In genomic region chr9:22047329-22047728, GRCm38 (mm10) we compare ENCODE assay signal across 20 mouse cellular contexts. TPM values are rescaled to one million over a fixed set of nuclear protein-coding genes. Genes with fewer than 3 reads are reported as not detected.
DNase-seq lines count a peak whose midpoint lies in the region; ATAC-seq and TF ChIP-seq lines count a peak whose summit lies in the region.
"Had no signal": no experiment of that assay in that cellular context is flagged by ENCODE, and none has a peak within 500 bp of the region (broad histone marks: within the 10 kb centered on the region; RNA-seq: fewer than 3 reads in every experiment).

No protein-coding gene starts in this region.

- peak overlapping the region; percentile 19 for H3K9ac ChIP-seq in forebrain, embryonic 16.5 days (replicated peaks; ENCODE audit: low read depth, low read length)
- no peak overlapping the region; the same call in 1 of the 2 replicates for H3K9ac ChIP-seq in midbrain, embryonic 14.5 days (replicated peaks; ENCODE audit: low read length)
- H3K9ac ChIP-seq: embryonic facial prominence, embryonic 12.5 days; lung, embryonic 15.5 days had no signal

- no peak overlapping the region for H3K27ac ChIP-seq in forebrain, embryonic 16.5 days (ENCODE audit: low read length)
- H3K27ac ChIP-seq in midbrain, embryonic 14.5 days (replicated peaks; ENCODE audit: low read depth, low read length) = no peak overlapping the region
- H3K27ac ChIP-seq in left cerebral cortex, adult 2 months = no peak overlapping the region
- H3K27ac ChIP-seq: embryonic facial prominence, embryonic 12.5 days; heart, embryonic 10.5 days; lung, embryonic 15.5 days had no signal

- intact Hi-C loops in left cerebral cortex, adult 2 months (cut with DNase I) = no loop called here

- 64% methylated on average over 9 of the region's 9 CpGs for WGBS in forebrain, embryonic 16.5 days
- WGBS in midbrain, embryonic 14.5 days = 64% methylated on average over 9 of the region's 9 CpGs

- no peak overlapping the region for H3K4me3 ChIP-seq in forebrain, embryonic 16.5 days (replicated peaks; ENCODE audit: low read length)
- H3K4me3 ChIP-seq in midbrain, embryonic 14.5 days (replicated peaks; ENCODE audit: low read depth, low read length) = 0 out of 2 replicates have a peak overlapping the region, but pooled peaks have one; percentile 7
- H3K4me3 ChIP-seq in left cerebral cortex, adult 2 months = no peak overlapping the region
- H3K4me3 ChIP-seq: embryonic facial prominence, embryonic 12.5 days; heart, embryonic 10.5 days; lung, embryonic 15.5 days had no signal

- no peaks in the 10 kb centered on the region for H3K27me3 ChIP-seq in forebrain, embryonic 16.5 days (replicated peaks; ENCODE audit: control insufficient read depth, insufficient read depth, low read length)
- H3K27me3 ChIP-seq in midbrain, embryonic 14.5 days (ENCODE audit: control insufficient read depth, insufficient read depth, low read length) = no peaks in the 10 kb centered on the region

- no peak for TF ChIP-seq CTCF in left cerebral cortex, adult 2 months (IDR thresholded peaks at IDR 0.05)

- no peak for ATAC-seq in forebrain, embryonic 16.5 days
- ATAC-seq in midbrain, embryonic 14.5 days (ENCODE audit: low FRiP score, low TSS enrichment) = no peak
- ATAC-seq in inflammation-experienced regulatory T-cells, adult 6 months = no peak
- no peak for ATAC-seq in megakaryocyte-erythroid progenitor cell, adult 5-6 weeks (replicated peaks; ENCODE audit: low FRiP score, low TSS enrichment, poor library complexity, severe bottlenecking)

- DNase-seq in cerebellum, adult 18-20 months = peak; percentile 52 to 58
- DNase-seq in cerebellum, adult 9-11 months = no peak
- peak; percentile 20 for DNase-seq in 3T3-L1 (ENCODE audit: low read depth, low spot score)
- no peak for DNase-seq in midbrain, embryonic 14.5 days
- DNase-seq in left cerebral cortex, adult 2 months (ENCODE audit: extremely low spot score in 1 of 2, low spot score in 2 of 2) = no peak
- DNase-seq: adrenal gland, postnatal 14 days; gastrocnemius, postnatal 14 days; kidney, adult 9 months; right cerebral cortex, postnatal 14 days had no signal

- no peaks in the 10 kb centered on the region for H3K36me3 ChIP-seq in forebrain, embryonic 16.5 days (ENCODE audit: control insufficient read depth, insufficient read depth)
- no peaks in the 10 kb centered on the region; the same call in 1 of the 2 replicates for H3K36me3 ChIP-seq in midbrain, embryonic 14.5 days (ENCODE audit: control insufficient read depth, insufficient read depth, low read length)
- H3K36me3 ChIP-seq: embryonic facial prominence, embryonic 12.5 days; heart, embryonic 10.5 days; lung, embryonic 15.5 days had no signal

- H3K4me1 ChIP-seq in forebrain, embryonic 16.5 days (replicated peaks; ENCODE audit: control insufficient read depth, insufficient read depth, low read length) = peaks cover 34% of the 10 kb centered on the region
- H3K4me1 ChIP-seq in midbrain, embryonic 14.5 days (ENCODE audit: control insufficient read depth, insufficient read depth, low read length) = peaks cover 34% of the 10 kb centered on the region

- no peaks in the 10 kb centered on the region for H3K9me3 ChIP-seq in forebrain, embryonic 16.5 days (ENCODE audit: control insufficient read depth, low read length)
- no peaks in the 10 kb centered on the region for H3K9me3 ChIP-seq in midbrain, embryonic 14.5 days (ENCODE audit: control insufficient read depth, low read length)
- H3K9me3 ChIP-seq: embryonic facial prominence, embryonic 12.5 days; heart, embryonic 10.5 days; lung, embryonic 15.5 days had no signal

- H3K4me2 ChIP-seq in forebrain, embryonic 16.5 days (ENCODE audit: low read length) = peak overlapping the region; percentile 26; the same call in 1 of the 2 replicates
- H3K4me2 ChIP-seq in midbrain, embryonic 14.5 days (ENCODE audit: low read length) = peak overlapping the region; percentile 85
- H3K4me2 ChIP-seq: embryonic facial prominence, embryonic 12.5 days; lung, embryonic 15.5 days had no signal

RNA-seq across cellular contexts. Expression of gene Elavl3, which starts 4.5 kb away (rescaled TPM):
- polyA plus RNA-seq in forebrain, embryonic 16.5 days (2015; fragmentation: Nextera tagmentation; extraction: Ambion mirVana) = 77.6 and 101 TPM in 2 replicates
- 137 and 162 TPM in 2 replicates for polyA plus RNA-seq in midbrain, embryonic 14.5 days (2014; fragmentation: Nextera tagmentation; extraction: Ambion mirVana)
- 100 to 1,000 TPM; 148 to 153 TPM for total RNA-seq in left cerebral cortex, adult 2 months (2021)
- polyA plus RNA-seq in inflammation-experienced regulatory T-cells, adult 6 months (2017; shearing (Covaris generic)) = not detected
- total RNA-seq in megakaryocyte-erythroid progenitor cell, adult 5-6 weeks (2014; fragmentation: Nextera tagmentation) = not detected in 2 replicates
- total RNA-seq in megakaryocyte-erythroid progenitor cell, adult 5-6 weeks (2017) = not detected in 2 replicates
- total RNA-seq: hematopoietic stem cell, adult 5-6 weeks; liver, adult 2 months; megakaryocyte progenitor cell, adult 5-6 weeks had no signal
- polyA plus RNA-seq: liver, adult 2 months had no signal

RNA-seq across cellular contexts. Expression of gene Gm49318, which starts 23.7 kb away (rescaled TPM):
- polyA plus RNA-seq in forebrain, embryonic 16.5 days (2015; fragmentation: Nextera tagmentation; extraction: Ambion mirVana) = not detected in 2 replicates
- polyA plus RNA-seq in midbrain, embryonic 14.5 days (2014; fragmentation: Nextera tagmentation; extraction: Ambion mirVana) = not detected in 2 replicates
- 1 to 10 TPM; 2.1 to 2.3 TPM for total RNA-seq in left cerebral cortex, adult 2 months (2021)
- not detected for polyA plus RNA-seq in inflammation-experienced regulatory T-cells, adult 6 months (2017; shearing (Covaris generic))
- total RNA-seq in megakaryocyte-erythroid progenitor cell, adult 5-6 weeks (2014; fragmentation: Nextera tagmentation) = not detected in 2 replicates
- total RNA-seq in megakaryocyte-erythroid progenitor cell, adult 5-6 weeks (2017) = not detected in 2 replicates
- total RNA-seq: adrenal gland, postnatal 14 days; gastrocnemius, postnatal 14 days; hematopoietic stem cell, adult 5-6 weeks; liver, adult 2 months; megakaryocyte progenitor cell, adult 5-6 weeks had no signal
- polyA plus RNA-seq: embryonic facial prominence, embryonic 12.5 days; heart, embryonic 10.5 days; liver, adult 2 months; lung, embryonic 15.5 days; neural tube, embryonic 11.5 days; testis, adult 2 months had no signal

RNA-seq across cellular contexts. Expression of gene Zfp653, which starts 23.8 kb away (rescaled TPM):
- 20.7 and 22.4 TPM in 2 replicates for polyA plus RNA-seq in forebrain, embryonic 16.5 days (2015; fragmentation: Nextera tagmentation; extraction: Ambion mirVana)
- polyA plus RNA-seq in midbrain, embryonic 14.5 days (2014; fragmentation: Nextera tagmentation; extraction: Ambion mirVana) = 14.7 and 18.1 TPM in 2 replicates
- total RNA-seq in left cerebral cortex, adult 2 months (2021) = 10 to 100 TPM; 20.0 to 24.8 TPM
- 1 to 10 TPM; 2.9 to 7.0 (median 6.5) TPM for polyA plus RNA-seq in inflammation-experienced regulatory T-cells, adult 6 months (2017; shearing (Covaris generic))
- total RNA-seq in megakaryocyte-erythroid progenitor cell, adult 5-6 weeks (2014; fragmentation: Nextera tagmentation) = 10.0 and 11.0 TPM in 2 replicates
- 4.2 and 9.0 TPM in 2 replicates for total RNA-seq in megakaryocyte-erythroid progenitor cell, adult 5-6 weeks (2017)

RNA-seq across cellular contexts. Expression of gene Ecsit, which starts 37.9 kb away (rescaled TPM):
- polyA plus RNA-seq in forebrain, embryonic 16.5 days (2015; fragmentation: Nextera tagmentation; extraction: Ambion mirVana) = 62.5 and 67.4 TPM in 2 replicates
- 45.6 and 48.5 TPM in 2 replicates for polyA plus RNA-seq in midbrain, embryonic 14.5 days (2014; fragmentation: Nextera tagmentation; extraction: Ambion mirVana)
- total RNA-seq in left cerebral cortex, adult 2 months (2021) = 10 to 100 TPM; 43.0 to 46.8 TPM
- polyA plus RNA-seq in inflammation-experienced regulatory T-cells, adult 6 months (2017; shearing (Covaris generic)) = 10 to 100 TPM; 27.7 to 40.0 (median 37.7) TPM
- 35.7 and 37.0 TPM in 2 replicates for total RNA-seq in megakaryocyte-erythroid progenitor cell, adult 5-6 weeks (2014; fragmentation: Nextera tagmentation)
- total RNA-seq in megakaryocyte-erythroid progenitor cell, adult 5-6 weeks (2017) = 18.6 and 36.6 TPM in 2 replicates

RNA-seq across cellular contexts. Expression of gene Prkcsh, which starts 44.7 kb away (rescaled TPM):
- polyA plus RNA-seq in forebrain, embryonic 16.5 days (2015; fragmentation: Nextera tagmentation; extraction: Ambion mirVana) = 90.0 and 93.9 TPM in 2 replicates
- polyA plus RNA-seq in midbrain, embryonic 14.5 days (2014; fragmentation: Nextera tagmentation; extraction: Ambion mirVana) = 70.6 and 73.2 TPM in 2 replicates
- 100 to 1,000 TPM in 1 of 2 experiments, 10 to 100 TPM in 1; 85.9 to 104 TPM for total RNA-seq in left cerebral cortex, adult 2 months (2021)
- 10 to 100 TPM; 30.8 to 47.7 (median 36.1) TPM for polyA plus RNA-seq in inflammation-experienced regulatory T-cells, adult 6 months (2017; shearing (Covaris generic))
- 45.7 and 56.7 TPM in 2 replicates for total RNA-seq in megakaryocyte-erythroid progenitor cell, adult 5-6 weeks (2014; fragmentation: Nextera tagmentation)
- 102 and 107 TPM in 2 replicates for total RNA-seq in megakaryocyte-erythroid progenitor cell, adult 5-6 weeks (2017)

Comparison
In these comparisons a context has a peak if more than half of its experiments do, and no peak if none do; other contexts are left out.
1. DNase-seq: peak in cerebellum, adult 18-20 months (2 of 2) and 3T3-L1 (single experiment); none in cerebellum, adult 9-11 months (single experiment), midbrain, embryonic 14.5 days (single experiment) and left cerebral cortex, adult 2 months (0 of 2).
2. RNA of gene Elavl3, which starts 4.5 kb away (polyA plus RNA-seq): 137 to 162 TPM in midbrain, embryonic 14.5 days and 77.6 to 101 TPM in forebrain, embryonic 16.5 days; not detected in inflammation-experienced regulatory T-cells, adult 6 months; every median in the first group is over 10 times any median in the second.